Mouse (Mus musculus): ENCODE results near the gene 1700061G19Rik.

DNA sequence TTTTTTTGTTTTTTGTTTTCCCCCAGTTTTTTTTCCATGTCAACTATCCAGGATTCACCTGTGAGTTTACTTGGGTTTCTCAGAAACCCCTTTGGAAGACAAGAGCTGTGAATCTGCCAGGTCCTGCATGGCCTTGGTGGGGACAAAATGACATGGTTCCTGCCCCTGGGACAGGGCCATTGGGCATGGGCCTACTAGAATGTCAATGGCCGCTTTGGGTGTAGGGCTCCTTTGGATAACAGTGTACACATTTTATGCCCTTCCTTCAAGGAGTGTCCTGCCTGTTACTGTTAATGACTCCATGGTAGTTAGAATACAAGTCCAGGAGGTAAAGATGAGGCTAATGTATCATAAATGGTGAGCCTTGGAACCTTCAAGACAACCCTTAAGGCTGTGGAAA is 42.4 kb upstream of the 1700061G19Rik start:
- no peak for TF ChIP-seq CTCF (IDR thresholded peaks at IDR 0.05; ENCODE audit: extremely low read depth, insufficient read depth, insufficient read length, insufficient replicate concordance)
- no peak for TF ChIP-seq POLR2A (IDR thresholded peaks at IDR 0.05; ENCODE audit: low read depth, low read length)

Measured in spleen, adult 2 months (tissue).